Mouse (Mus musculus): ENCODE results near the gene Mettl5. TPM values are rescaled to one million over a fixed set of nuclear protein-coding genes. Genes with fewer than 3 reads are reported as not detected.

The Mettl5 gene
- polyA plus RNA-seq, 1 experiment from 2014 or later, result 38.0 TPM

DNA sequence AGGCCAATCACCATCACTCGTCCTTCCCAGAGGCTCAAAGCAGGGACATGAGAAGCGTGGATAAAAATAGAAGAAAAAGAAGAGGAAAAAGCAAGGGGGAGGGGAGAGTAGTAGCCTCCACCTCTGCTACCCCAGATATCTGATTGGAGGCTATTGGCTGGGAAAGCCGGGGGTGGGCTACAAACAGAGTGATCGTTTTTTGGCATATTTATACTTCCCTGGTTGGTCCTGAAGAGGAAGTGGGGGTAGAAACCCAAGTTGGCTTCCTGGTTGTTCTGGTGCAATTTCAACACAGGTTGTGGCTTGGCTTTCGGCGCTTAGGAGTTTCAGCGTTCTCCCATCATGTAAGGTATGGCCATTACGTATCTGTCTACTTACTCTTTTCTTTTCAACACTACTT lies 63.7 kb downstream of the Mettl5 start, which contains the start of gene Klhl23:
Gene Klhl23 (plus strand): TSS at position 234 of the 400 bp plus-strand sequence.
- peak within 1 kb of the TSS; percentile 94 for H3K27ac ChIP-seq (ENCODE audit: low read length)
- H3K4me2 ChIP-seq (ENCODE audit: low read depth, low read length), result peak within 1 kb of the TSS; percentile 85
- H3K9me3 ChIP-seq (ENCODE audit: control insufficient read depth, low read length), result no peaks in the 10 kb centered on the region
- WGBS, result 1% methylated on average over 8 of the region's 8 CpGs
- no peaks in the 10 kb centered on the region for H3K27me3 ChIP-seq (ENCODE audit: control insufficient read depth, insufficient read depth, low read depth, low read length)
- ATAC-seq (ENCODE audit: low read depth), result peak; percentile 41
- H3K4me1 ChIP-seq (replicated peaks; ENCODE audit: control insufficient read depth, insufficient read depth, low read length), result peaks cover 9% of the 10 kb centered on the region
- H3K9ac ChIP-seq (ENCODE audit: low read length), result peak within 1 kb of the TSS; percentile 89
- peak within 1 kb of the TSS; percentile 85 for H3K4me3 ChIP-seq (ENCODE audit: low read length)
- no peaks in the 10 kb centered on the region for H3K36me3 ChIP-seq (ENCODE audit: control insufficient read depth, insufficient read depth, low read length)

Other genes starting within 250 kb of the Mettl5 start
- gene Bbs5, start 238.4 kb downstream of the Mettl5 start, polyA plus RNA-seq (2015; fragmentation: Nextera tagmentation; extraction: Ambion mirVana), result 18.3 and 19.7 TPM in 2 replicates
- 1.8 and 2.9 TPM in 2 replicates for gene Klhl41, start 215.5 kb downstream of the Mettl5 start, polyA plus RNA-seq (2015; fragmentation: Nextera tagmentation; extraction: Ambion mirVana)
- 9.0 and 9.8 TPM in 2 replicates for gene Fastkd1, start 172.1 kb downstream of the Mettl5 start, polyA plus RNA-seq (2015; fragmentation: Nextera tagmentation; extraction: Ambion mirVana)
- 123 and 125 TPM in 2 replicates for gene Ppig, start 163.1 kb downstream of the Mettl5 start, polyA plus RNA-seq (2015; fragmentation: Nextera tagmentation; extraction: Ambion mirVana)
- 3.0 and 3.4 TPM in 2 replicates for gene Ccdc173, start 96.0 kb downstream of the Mettl5 start, polyA plus RNA-seq (2015; fragmentation: Nextera tagmentation; extraction: Ambion mirVana)
- gene Phospho2, start 96.0 kb downstream of the Mettl5 start, polyA plus RNA-seq (2015; fragmentation: Nextera tagmentation; extraction: Ambion mirVana), result 21.3 and 21.9 TPM in 2 replicates
- gene Klhl23, start 63.7 kb downstream of the Mettl5 start, polyA plus RNA-seq (2015; fragmentation: Nextera tagmentation; extraction: Ambion mirVana), result 39.6 and 43.1 TPM in 2 replicates
- 254 and 292 TPM in 2 replicates for gene Ssb, start 24.1 kb downstream of the Mettl5 start, polyA plus RNA-seq (2015; fragmentation: Nextera tagmentation; extraction: Ambion mirVana)
- 10.4 and 12.7 TPM in 2 replicates for gene Ubr3, start 11.6 kb upstream of the Mettl5 start, polyA plus RNA-seq (2015; fragmentation: Nextera tagmentation; extraction: Ambion mirVana)
- gene Myo3b, start 153.5 kb upstream of the Mettl5 start, polyA plus RNA-seq (2015; fragmentation: Nextera tagmentation; extraction: Ambion mirVana), result 0.70 and 1.0 TPM in 2 replicates